Mouse (Mus musculus) forebrain, embryonic 16.5 days (tissue): ENCODE measurements around the gene Klhl21. TPM values are rescaled to one million over a fixed set of nuclear protein-coding genes. Genes with fewer than 3 reads are reported as not detected.
A peak's percentile ranks its signal among the peaks of the same experiment; 100 is the strongest.
"Not testable (repeated sequence)": the region's sequence is repeated elsewhere in the genome, so short reads cannot be mapped to it uniquely, and the experiment has no call there.

Source experiments
- ATAC-seq: fragments of 200-750 bp; cut with Nextera tagmentation; 2 replicates; pipeline ENCODE4 v1.8.0; 2017; ENCODE audit warnings: mild to moderate bottlenecking, moderate library complexity
- H3K27ac ChIP-seq: fragments of 300-500 bp; sonication (generic); 2 replicates; pipeline ENCODE4 v1.5.1; 2014; ENCODE audit warnings: low read length, control low read depth
- H3K27me3 ChIP-seq: fragments of 300-500 bp; sonication (generic); replicated peaks from 2 replicates; pipeline ENCODE4 v1.6.1; 2014; ENCODE audit warnings: low read length; ENCODE audit not compliant: control insufficient read depth, insufficient read depth
- H3K36me3 ChIP-seq: fragments of 300-500 bp; sonication (generic); 2 replicates; pipeline ENCODE4 v1.6.1; 2014; ENCODE audit not compliant: control insufficient read depth, insufficient read depth
- H3K4me1 ChIP-seq: fragments of 300-500 bp; sonication (generic); replicated peaks from 2 replicates; pipeline ENCODE4 v1.6.1; 2014; ENCODE audit warnings: low read length; ENCODE audit not compliant: control insufficient read depth, insufficient read depth
- H3K4me2 ChIP-seq: fragments of 300-500 bp; sonication (generic); 2 replicates; pipeline ENCODE4 v1.6.1; 2014; ENCODE audit warnings: mild to moderate bottlenecking, low read length, control low read depth
- H3K4me3 ChIP-seq: fragments of 300-500 bp; sonication (generic); replicated peaks from 2 replicates; pipeline ENCODE4 v1.5.1; 2014; ENCODE audit warnings: mild to moderate bottlenecking, low read length, control low read depth
- H3K9ac ChIP-seq: fragments of 300-500 bp; sonication (generic); replicated peaks from 2 replicates; pipeline ENCODE4 v1.6.1; 2014; ENCODE audit warnings: low read depth, low read length, control low read depth
- H3K9me3 ChIP-seq: fragments of 300-500 bp; sonication (generic); 2 replicates; pipeline ENCODE4 v1.6.1; 2016; ENCODE audit warnings: low read length; ENCODE audit not compliant: control insufficient read depth
- WGBS: fragments of 180-500 bp; shearing (Covaris S2); extraction: QIAGEN DNeasy Blood & Tissue Kit; methylation state at CpG from one replicate; pipeline ENCODE4 v1.1.7; 2014; 5-methylcytosine and 5-hydroxymethylcytosine counted together
- polyA plus RNA-seq: library from polyadenylated mRNA; unstranded; fragments of >200 nt; fragmentation: Nextera tagmentation; extraction: Ambion mirVana; gene quantifications from 2 replicates; pipeline ENCODE4 v1.2.1, GENCODE M21; 2015

Gene Klhl21
- polyA plus RNA-seq, 1 experiment from 2014 or later: 3.6 TPM

DNA sequence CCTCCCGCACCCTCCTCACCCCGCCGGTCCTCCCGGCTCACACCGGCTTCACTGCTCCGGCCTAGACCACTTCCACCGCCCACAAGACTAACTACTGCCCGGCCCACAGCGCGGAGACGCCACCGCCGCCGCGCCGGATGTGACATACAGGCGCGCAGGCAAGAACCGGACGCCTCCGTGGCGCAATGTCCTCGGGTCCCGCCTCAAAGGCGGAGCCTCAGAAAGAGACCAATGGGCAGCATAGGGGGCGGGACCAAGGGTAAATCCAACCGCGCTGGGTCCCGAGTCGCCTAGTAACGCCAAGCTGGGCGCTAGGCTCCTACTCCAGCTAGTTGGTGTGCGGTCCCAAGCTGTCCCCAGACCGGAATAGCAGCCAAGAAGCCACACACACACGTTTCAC, 18.9 kb downstream of the Klhl21 start, which contains the start of gene Zbtb48:
TSS of gene Zbtb48 (minus strand) at position 148 of the 400 bp plus-strand sequence.
- peak within 1 kb of the TSS; percentile 78 for H3K4me3 ChIP-seq
- H3K4me2 ChIP-seq: peak within 1 kb of the TSS; percentile 91
- no peaks in the 10 kb centered on the region for H3K36me3 ChIP-seq
- H3K9me3 ChIP-seq: no peaks in the 10 kb centered on the region
- H3K27ac ChIP-seq: peak within 1 kb of the TSS; percentile 54; the same call in 1 of the 2 replicates
- H3K9ac ChIP-seq: peak within 1 kb of the TSS; percentile 74
- WGBS: 0% methylated on average over 33 of the region's 35 CpGs
- no peaks in the 10 kb centered on the region for H3K27me3 ChIP-seq
- peaks cover 39% of the 10 kb centered on the region for H3K4me1 ChIP-seq
- peak; percentile 100 for ATAC-seq

GRCm38 (mm10) chr4:152028456-152028855, 19.9 kb downstream of the Klhl21 start:
- Histone ChIP-seq H3K4me2 (peak overlapping the region; percentile 79), H3K4me1 (peaks cover 37% of the 10 kb centered on the region)
- WGBS: 66% methylated on average over 15 of the region's 15 CpGs

GRCm38 (mm10) chr4:152029087-152029486, 20.5 kb downstream of the Klhl21 start:
- Histone ChIP-seq H3K27ac (no peak overlapping the region), H3K4me2 (no peak overlapping the region), H3K9me3 (no peaks in the 10 kb centered on the region), H3K4me1 (peaks cover 35% of the 10 kb centered on the region), H3K9ac (no peak overlapping the region), H3K36me3 (no peaks in the 10 kb centered on the region), H3K4me3 (no peak overlapping the region), H3K27me3 (no peaks in the 10 kb centered on the region)
- 43% methylated on average over 5 of the region's 5 CpGs for WGBS
- no peak for ATAC-seq

More at GRCm38 (mm10) chr4:152028456-152028855, 19.9 kb downstream of the Klhl21 start:
- H3K36me3 ChIP-seq: no peaks in the 10 kb centered on the region
- H3K27me3 ChIP-seq: no peaks in the 10 kb centered on the region
- ATAC-seq: no peak
- H3K27ac ChIP-seq: no peak overlapping the region
- H3K9ac ChIP-seq: peak overlapping the region; percentile 64
- H3K9me3 ChIP-seq: no peaks in the 10 kb centered on the region
- H3K4me3 ChIP-seq: peak overlapping the region; percentile 78

DNA sequence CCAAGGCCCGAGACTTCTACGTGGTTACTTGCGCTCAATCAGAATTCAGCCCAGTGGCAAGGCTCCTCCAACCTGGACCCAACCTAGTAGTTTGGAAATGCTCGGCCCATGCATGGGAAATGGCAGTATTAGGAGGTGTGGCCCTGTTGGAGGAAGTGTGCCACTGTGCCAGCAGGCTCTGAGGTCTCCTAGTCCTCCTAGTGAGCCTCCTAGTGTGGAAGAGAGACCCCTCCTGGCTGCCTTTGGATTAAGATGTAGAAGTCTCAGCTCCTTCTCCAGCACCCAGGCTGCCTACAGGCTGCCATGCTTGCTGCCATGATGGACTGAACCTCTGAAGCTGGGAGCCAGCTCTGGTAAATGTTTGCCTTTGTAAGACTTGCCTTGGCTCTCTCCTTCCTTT, 21.4 kb downstream of the Klhl21 start:
- H3K27me3 ChIP-seq: no peaks in the 10 kb centered on the region
- no peak overlapping the region for H3K9ac ChIP-seq
- no peak overlapping the region for H3K27ac ChIP-seq
- WGBS: 61% methylated on average over 4 of the region's 4 CpGs
- ATAC-seq: no peak
- H3K4me2 ChIP-seq: no peak overlapping the region
- H3K4me3 ChIP-seq: no peak overlapping the region
- H3K9me3 ChIP-seq: no peaks in the 10 kb centered on the region
- no peaks in the 10 kb centered on the region for H3K36me3 ChIP-seq
- peaks cover 30% of the 10 kb centered on the region for H3K4me1 ChIP-seq

DNA sequence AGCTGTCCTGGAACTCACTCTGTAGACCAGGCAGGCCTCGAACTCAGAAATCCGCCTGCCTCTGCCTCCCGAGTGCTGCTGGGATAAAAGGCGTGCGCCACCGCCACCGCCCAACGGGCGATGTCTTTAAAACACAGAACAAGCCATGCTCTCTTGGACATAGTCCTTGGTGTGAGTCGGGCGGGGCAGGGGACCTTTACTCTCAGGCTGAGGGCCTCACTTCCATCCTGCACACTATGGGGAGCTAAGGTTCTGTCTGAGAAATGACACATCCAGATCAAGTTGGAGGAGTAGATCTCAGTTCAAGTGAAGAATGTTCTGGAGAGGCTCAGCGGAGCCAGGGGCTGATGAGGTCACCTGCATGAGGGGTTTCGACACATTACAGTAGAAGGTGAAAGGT, 24.3 kb downstream of the Klhl21 start:
- Histone ChIP-seq H3K27ac (no peak overlapping the region), H3K4me2 (no peak overlapping the region), H3K9ac (no peak overlapping the region), H3K4me3 (no peak overlapping the region), H3K27me3 (no peaks in the 10 kb centered on the region), H3K36me3 (no peaks in the 10 kb centered on the region), H3K9me3 (no peaks in the 10 kb centered on the region), H3K4me1 (peaks cover 9% of the 10 kb centered on the region)
- ATAC-seq: no peak
- WGBS: 92% methylated on average over 13 of the region's 13 CpGs

DNA sequence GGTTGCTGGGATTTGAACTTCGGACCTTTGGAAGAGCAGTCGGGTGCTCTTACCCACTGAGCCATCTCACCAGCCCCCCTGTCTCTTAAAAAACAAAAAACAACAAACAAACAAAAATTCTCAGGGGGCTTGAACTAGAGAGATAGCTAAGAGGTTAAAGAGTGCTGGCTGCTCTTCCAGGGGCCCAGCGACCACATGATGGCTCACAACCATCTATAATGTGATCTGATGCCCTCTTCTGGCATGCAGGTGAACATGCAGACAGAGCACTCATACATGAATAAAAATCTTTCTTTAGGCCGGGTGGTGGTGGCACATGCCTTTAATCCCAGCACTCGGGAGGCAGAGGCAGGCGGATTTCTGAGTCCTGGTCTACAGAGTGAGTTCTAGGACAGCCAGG, 27.9 kb downstream of the Klhl21 start:
- H3K27ac ChIP-seq, H3K36me3 ChIP-seq, H3K9me3 ChIP-seq, ATAC-seq, H3K9ac ChIP-seq, H3K4me2 ChIP-seq, H3K27me3 ChIP-seq, H3K4me3 ChIP-seq: not testable (repeated sequence)
- 92% methylated on average over 6 of the region's 6 CpGs for WGBS
- peaks cover 13% of the 10 kb centered on the region for H3K4me1 ChIP-seq

- peak within 1 kb of the TSS; percentile 93 for H3K4me3 ChIP-seq
- WGBS: 47% methylated on average over 10 of the region's 10 CpGs
- H3K27me3 ChIP-seq: no peaks in the 10 kb centered on the region
- H3K27ac ChIP-seq: no peak within 1 kb of the TSS
- ATAC-seq: no peak
- H3K9ac ChIP-seq: peak within 1 kb of the TSS; percentile 82
- H3K4me2 ChIP-seq: peak within 1 kb of the TSS; percentile 95
- peaks cover 17% of the 10 kb centered on the region for H3K36me3 ChIP-seq
- peaks cover 13% of the 10 kb centered on the region for H3K4me1 ChIP-seq
- no peaks in the 10 kb centered on the region for H3K9me3 ChIP-seq
Measured at GRCm38 (mm10) chr4:152038225-152038984, 29.8 kb downstream of the Klhl21 start, which contains the start of gene Tas1r1. Gene Tas1r1, minus strand, starts transcription at chr4:152038568.

- Histone ChIP-seq H3K27me3 (no peaks in the 10 kb centered on the region), H3K9ac (peak within 1 kb of the TSS; percentile 82), H3K27ac (no peak within 1 kb of the TSS), H3K4me3 (peak within 1 kb of the TSS; percentile 93), H3K4me2 (peak within 1 kb of the TSS; percentile 95), H3K9me3 (no peaks in the 10 kb centered on the region), H3K36me3 (peaks cover 19% of the 10 kb centered on the region), H3K4me1 (peaks cover 13% of the 10 kb centered on the region)
- peak; percentile 91 for ATAC-seq
- under 1% methylated on average over 83 of the region's 86 CpGs for WGBS
Measured at GRCm38 (mm10) chr4:152038985-152039830, 30.6 kb downstream of the Klhl21 start, which contains the start of gene Nol9. Gene Nol9, plus strand, starts transcription at chr4:152039321.

- peaks cover 19% of the 10 kb centered on the region for H3K36me3 ChIP-seq
- WGBS: 5% methylated on average over 25 of the region's 25 CpGs
Measured at GRCm38 (mm10) chr4:152039831-152040310, 31.3 kb downstream of the Klhl21 start.

More at GRCm38 (mm10) chr4:152039831-152040310, 31.3 kb downstream of the Klhl21 start:
- H3K4me3 ChIP-seq: peak overlapping the region; percentile 93
- peak overlapping the region; percentile 95 for H3K4me2 ChIP-seq
- peak overlapping the region; percentile 82 for H3K9ac ChIP-seq
- H3K4me1 ChIP-seq: peaks cover 13% of the 10 kb centered on the region
- no peak for ATAC-seq
- no peaks in the 10 kb centered on the region for H3K9me3 ChIP-seq
- no peaks in the 10 kb centered on the region for H3K27me3 ChIP-seq
- H3K27ac ChIP-seq: no peak overlapping the region
